Mouse (Mus musculus) kidney, embryonic 15.5 days (tissue): ENCODE results near the gene Pmepa1. TPM values are rescaled to one million over a fixed set of nuclear protein-coding genes. Genes with fewer than 3 reads are reported as not detected.

Experiments
- ATAC-seq: fragments of 200-750 bp; cut with Nextera tagmentation; replicated peaks from 2 replicates; pipeline ENCODE4 v1.8.0; 2017; ENCODE audit warnings: moderate TSS enrichment; ENCODE audit not compliant: low FRiP score
- H3K27ac ChIP-seq: fragments of 300-500 bp; sonication (generic); 2 replicates; pipeline ENCODE4 v1.5.1; 2015; ENCODE audit warnings: mild to moderate bottlenecking, inconsistent platforms
- H3K27me3 ChIP-seq: fragments of 300-500 bp; sonication (generic); 2 replicates; pipeline ENCODE4 v1.6.1; 2015; ENCODE audit warnings: inconsistent platforms
- H3K36me3 ChIP-seq: fragments of 300-500 bp; sonication (generic); 2 replicates; pipeline ENCODE4 v1.6.1; 2015; ENCODE audit warnings: inconsistent platforms
- H3K4me1 ChIP-seq: fragments of 300-500 bp; sonication (generic); 2 replicates; pipeline ENCODE4 v1.6.1; 2015; ENCODE audit warnings: inconsistent platforms
- H3K4me2 ChIP-seq: fragments of 300-500 bp; sonication (generic); 2 replicates; pipeline ENCODE4 v1.6.1; 2015; ENCODE audit warnings: moderate library complexity, mild to moderate bottlenecking, inconsistent platforms
- H3K4me3 ChIP-seq: fragments of 300-500 bp; sonication (generic); replicated peaks from 2 replicates; pipeline ENCODE4 v1.5.1; 2015; ENCODE audit warnings: mild to moderate bottlenecking, inconsistent platforms
- H3K9ac ChIP-seq: fragments of 300-500 bp; sonication (generic); 2 replicates; pipeline ENCODE4 v1.6.1; 2015; ENCODE audit warnings: mild to moderate bottlenecking, inconsistent platforms
- H3K9me3 ChIP-seq: fragments of 300-500 bp; sonication (generic); replicated peaks from 2 replicates; pipeline ENCODE4 v1.6.1; 2016; ENCODE audit warnings: inconsistent platforms
- WGBS: fragments of 180-500 bp; shearing (Covaris S2); methylation state at CpG from one replicate; pipeline ENCODE4 v1.1.7; 2015; ENCODE audit warnings: mixed read lengths; 5-methylcytosine and 5-hydroxymethylcytosine counted together
- polyA plus RNA-seq: library from polyadenylated mRNA; unstranded; fragments of >200 nt; fragmentation: Nextera tagmentation; extraction: Ambion mirVana; gene quantifications from 2 replicates; pipeline ENCODE4 v1.2.1, GENCODE M21; 2015

Gene Pmepa1
- polyA plus RNA-seq, 1 experiment from 2014 or later, result 4.5 TPM

DNA sequence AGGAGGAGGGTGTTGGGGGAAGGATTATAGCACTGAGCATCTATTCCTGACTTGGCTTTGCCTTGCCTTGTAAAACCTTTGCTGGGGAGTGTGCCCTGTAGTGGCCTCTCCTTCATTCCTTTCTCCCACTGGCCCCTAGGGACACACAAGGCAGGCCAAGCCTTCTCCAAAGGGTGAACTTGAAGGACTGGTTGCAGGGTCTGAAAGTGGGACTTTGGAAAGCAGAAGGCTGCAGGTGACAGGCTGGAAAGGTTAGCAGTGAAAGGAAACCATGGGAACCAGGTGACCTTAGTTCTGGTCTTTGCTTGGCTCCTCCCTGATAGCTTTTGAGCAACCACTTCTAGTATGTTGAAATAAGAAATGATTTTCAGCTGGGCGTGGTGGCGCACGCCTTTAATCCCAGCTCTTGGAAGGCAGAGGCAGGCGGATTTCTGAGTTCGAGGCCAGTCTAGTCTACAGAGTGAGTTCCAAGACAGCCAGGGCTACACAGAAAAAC, 58.5 kb downstream of the Pmepa1 start:
- H3K4me3 ChIP-seq, result no peak overlapping the region
- 94% methylated on average over 5 of the region's 5 CpGs for WGBS
- H3K4me2 ChIP-seq, result no peak overlapping the region
- no peaks in the 10 kb centered on the region for H3K9me3 ChIP-seq
- H3K27ac ChIP-seq, result no peak overlapping the region
- no peak for ATAC-seq
- no peak overlapping the region for H3K9ac ChIP-seq
- H3K36me3 ChIP-seq, result no peaks in the 10 kb centered on the region
- H3K4me1 ChIP-seq, result peaks cover 8% of the 10 kb centered on the region; the same call in 1 of the 2 replicates
- peaks cover 10% of the 10 kb centered on the region; the same call in 1 of the 2 replicates for H3K27me3 ChIP-seq

DNA sequence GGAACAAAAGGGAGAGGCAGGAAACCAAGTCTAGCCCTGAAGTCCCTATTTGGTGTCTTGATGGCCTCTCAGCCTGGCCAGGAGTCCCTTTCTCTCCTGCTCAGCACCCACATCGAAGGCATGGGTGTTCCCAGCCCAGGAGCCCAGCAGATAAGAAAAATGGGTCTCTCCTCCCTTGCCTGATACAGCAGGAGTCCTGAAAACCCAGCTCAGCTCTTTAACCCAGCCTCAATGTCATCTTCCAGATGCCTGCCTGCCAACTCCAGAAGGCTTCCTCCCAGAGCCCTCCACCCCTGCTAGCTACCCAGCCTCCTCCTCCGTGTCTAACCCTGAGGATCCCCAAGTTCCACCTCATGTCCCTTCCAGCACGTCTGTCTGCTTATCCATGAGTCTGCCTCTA, 59.1 kb downstream of the Pmepa1 start:
- no peak overlapping the region for H3K9ac ChIP-seq

DNA sequence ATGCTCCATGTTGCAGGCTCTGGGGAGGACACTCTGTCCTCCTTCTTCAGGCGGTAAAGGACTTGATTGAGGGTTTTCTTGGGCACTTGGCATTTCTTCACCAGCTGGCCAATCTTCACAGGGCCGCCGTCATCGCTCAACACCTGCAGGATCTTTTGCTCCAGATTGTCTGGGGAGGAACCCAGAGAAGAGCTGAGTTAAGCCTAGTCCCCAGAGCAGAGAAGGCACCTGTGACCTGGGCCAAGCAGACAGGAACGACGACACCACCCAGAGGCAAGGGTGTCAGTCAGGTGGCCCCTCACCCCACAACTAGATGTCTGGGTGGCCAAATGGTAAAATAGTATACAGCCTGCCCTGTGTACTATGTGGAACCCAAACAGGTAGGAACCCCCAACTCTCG, 59.5 kb downstream of the Pmepa1 start:
- no peak for ATAC-seq
- peaks cover 13% of the 10 kb centered on the region; the same call in 1 of the 2 replicates for H3K27me3 ChIP-seq
- H3K27ac ChIP-seq, result no peak overlapping the region
- no peak overlapping the region for H3K9ac ChIP-seq
- no peaks in the 10 kb centered on the region for H3K9me3 ChIP-seq
- H3K4me3 ChIP-seq, result no peak overlapping the region
- H3K36me3 ChIP-seq, result no peaks in the 10 kb centered on the region
- H3K4me2 ChIP-seq, result no peak overlapping the region
- peaks cover 8% of the 10 kb centered on the region; the same call in 1 of the 2 replicates for H3K4me1 ChIP-seq
- 89% methylated on average over 7 of the region's 7 CpGs for WGBS

More for the DNA sequence above, 59.1 kb downstream of the Pmepa1 start:
- Histone ChIP-seq H3K4me3 (no peak overlapping the region), H3K4me2 (no peak overlapping the region), H3K4me1 (peaks cover 8% of the 10 kb centered on the region; the same call in 1 of the 2 replicates), H3K27ac (no peak overlapping the region), H3K36me3 (no peaks in the 10 kb centered on the region), H3K9me3 (no peaks in the 10 kb centered on the region), H3K27me3 (peaks cover 12% of the 10 kb centered on the region; the same call in 1 of the 2 replicates)
- no peak for ATAC-seq
- WGBS, result 80% methylated on average over 3 of the region's 3 CpGs

DNA sequence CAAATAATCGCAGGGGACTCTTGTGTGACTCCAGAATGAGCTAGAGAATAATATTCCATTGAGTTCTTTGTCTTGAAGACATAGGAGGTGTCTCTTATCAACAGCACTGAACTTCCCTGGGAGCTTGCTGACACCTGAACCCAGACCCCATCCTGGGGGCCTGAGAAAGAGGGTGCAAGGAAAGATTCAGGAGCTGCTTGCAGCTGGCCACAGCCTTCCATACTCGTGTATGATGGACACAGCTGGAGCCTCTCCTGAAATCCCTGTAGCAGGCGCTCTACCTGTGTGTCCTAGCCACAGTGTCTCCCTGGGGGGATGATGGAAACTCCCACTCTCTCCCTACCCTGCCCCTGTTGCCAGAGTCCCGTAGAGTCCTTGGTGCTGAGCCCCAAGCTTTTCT, 64.1 kb downstream of the Pmepa1 start:
- Histone ChIP-seq H3K36me3 (no peaks in the 10 kb centered on the region), H3K4me2 (no peak overlapping the region), H3K27ac (no peak overlapping the region), H3K27me3 (peaks cover 9% of the 10 kb centered on the region; the same call in 1 of the 2 replicates), H3K4me3 (no peak overlapping the region), H3K4me1 (no peaks in the 10 kb centered on the region), H3K9me3 (no peaks in the 10 kb centered on the region), H3K9ac (no peak overlapping the region)
- 76% methylated on average over 4 of the region's 4 CpGs for WGBS
- ATAC-seq, result no peak

DNA sequence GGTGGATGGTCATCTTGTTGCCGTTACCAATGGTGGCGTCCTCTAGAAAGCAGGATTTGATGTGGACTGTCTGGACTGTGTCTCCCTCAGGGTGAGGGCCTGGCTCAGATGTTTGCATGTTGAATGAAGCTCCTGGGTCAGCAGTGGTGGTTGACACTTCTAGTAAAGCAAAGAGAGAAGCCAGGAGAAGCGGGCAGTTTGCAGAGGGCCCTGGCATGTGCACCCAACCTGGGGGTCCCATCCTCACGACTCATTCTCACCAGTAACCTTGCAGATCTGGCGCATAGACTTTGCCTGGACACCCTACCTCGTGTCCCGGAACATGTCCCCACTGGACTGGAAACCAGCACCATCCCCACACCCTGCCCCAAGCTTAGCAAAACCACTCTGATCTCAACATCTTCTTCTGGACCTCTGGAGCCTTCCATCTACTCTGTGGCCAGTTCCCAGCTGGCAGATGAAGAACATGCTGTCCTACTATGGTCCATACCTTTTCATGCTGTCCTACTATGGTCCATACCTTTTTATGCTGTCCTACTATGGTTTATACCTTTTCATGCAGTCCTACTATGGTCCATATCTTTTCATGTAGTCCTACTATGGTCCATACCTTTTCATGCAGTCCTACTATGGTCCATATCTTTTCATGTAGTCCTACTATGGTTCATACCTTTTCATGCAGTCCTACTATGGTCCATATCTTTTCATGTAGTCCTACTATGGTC, 67.1 kb downstream of the Pmepa1 start:
- H3K9ac ChIP-seq, result no peak overlapping the region
- 0 out of 2 replicates have a peak, but pooled peaks cover 3% of the 10 kb centered on the region for H3K27me3 ChIP-seq
- no peaks in the 10 kb centered on the region for H3K36me3 ChIP-seq
- H3K27ac ChIP-seq, result no peak overlapping the region
- H3K4me1 ChIP-seq, result no peaks in the 10 kb centered on the region
- H3K4me2 ChIP-seq, result no peak overlapping the region
- H3K9me3 ChIP-seq, result no peaks in the 10 kb centered on the region
- no peak for ATAC-seq
- 97% methylated on average over 7 of the region's 7 CpGs for WGBS
- H3K4me3 ChIP-seq, result no peak overlapping the region

DNA sequence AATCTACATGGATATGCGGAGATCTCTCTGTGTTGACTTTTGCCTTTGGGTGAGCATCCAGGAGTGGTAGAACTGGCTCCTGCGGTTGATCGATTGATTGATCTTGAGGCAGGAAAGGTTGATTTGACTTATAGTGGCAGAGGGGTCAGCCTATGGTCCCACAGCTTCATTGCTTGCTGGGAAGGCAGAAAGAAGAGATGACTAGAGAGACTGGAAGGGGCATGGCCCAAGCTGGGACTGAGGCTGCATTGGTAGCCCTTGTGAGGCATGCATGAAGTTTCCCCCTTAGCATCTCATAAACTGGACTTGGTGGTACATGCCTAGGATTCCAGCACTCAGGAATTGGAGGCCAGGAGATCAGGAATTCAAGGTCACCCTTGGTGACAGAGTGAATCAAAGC, 69.3 kb downstream of the Pmepa1 start:
- no peak overlapping the region for H3K27ac ChIP-seq
- H3K4me1 ChIP-seq, result no peaks in the 10 kb centered on the region
- no peaks in the 10 kb centered on the region for H3K9me3 ChIP-seq
- no peaks in the 10 kb centered on the region for H3K36me3 ChIP-seq
- H3K4me3 ChIP-seq, result no peak overlapping the region
- ATAC-seq, result no peak
- H3K27me3 ChIP-seq, result no peaks in the 10 kb centered on the region
- no peak overlapping the region for H3K4me2 ChIP-seq
- H3K9ac ChIP-seq, result no peak overlapping the region
- WGBS, result 95% methylated on average over 3 of the region's 3 CpGs

DNA sequence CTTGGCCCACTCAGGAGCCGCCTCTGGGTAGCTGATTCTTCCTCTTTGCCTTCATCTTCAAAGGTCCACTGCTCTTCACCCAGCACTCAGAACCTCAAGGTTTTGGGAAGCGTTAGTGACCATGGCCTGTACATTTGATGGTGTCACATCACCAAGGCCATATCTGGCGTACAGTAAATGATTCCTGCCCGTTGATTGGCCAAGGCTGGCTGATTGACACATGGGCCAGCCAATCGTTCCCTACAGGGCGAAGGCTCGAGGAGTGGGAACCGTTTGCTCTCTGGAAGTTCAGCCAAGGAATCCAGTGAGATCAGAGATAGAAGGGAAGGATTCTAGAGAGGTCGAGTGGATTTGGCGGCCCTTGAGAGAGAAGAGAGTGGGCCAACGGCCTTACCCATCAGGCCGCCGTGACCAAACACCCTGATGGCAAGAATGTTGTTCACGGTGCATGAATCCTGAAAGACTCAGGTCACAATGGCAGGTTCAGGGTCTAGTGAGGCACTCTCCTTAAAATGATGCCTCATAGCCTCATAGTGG, 70.7 kb downstream of the Pmepa1 start:
- H3K4me3 ChIP-seq, result no peak overlapping the region
- no peak overlapping the region for H3K27ac ChIP-seq
- no peaks in the 10 kb centered on the region for H3K27me3 ChIP-seq
- WGBS, result 94% methylated on average over 14 of the region's 14 CpGs
- H3K9me3 ChIP-seq, result no peaks in the 10 kb centered on the region
- H3K4me2 ChIP-seq, result no peak overlapping the region
- no peak overlapping the region for H3K9ac ChIP-seq
- no peak for ATAC-seq
- H3K36me3 ChIP-seq, result no peaks in the 10 kb centered on the region
- H3K4me1 ChIP-seq, result no peaks in the 10 kb centered on the region

DNA sequence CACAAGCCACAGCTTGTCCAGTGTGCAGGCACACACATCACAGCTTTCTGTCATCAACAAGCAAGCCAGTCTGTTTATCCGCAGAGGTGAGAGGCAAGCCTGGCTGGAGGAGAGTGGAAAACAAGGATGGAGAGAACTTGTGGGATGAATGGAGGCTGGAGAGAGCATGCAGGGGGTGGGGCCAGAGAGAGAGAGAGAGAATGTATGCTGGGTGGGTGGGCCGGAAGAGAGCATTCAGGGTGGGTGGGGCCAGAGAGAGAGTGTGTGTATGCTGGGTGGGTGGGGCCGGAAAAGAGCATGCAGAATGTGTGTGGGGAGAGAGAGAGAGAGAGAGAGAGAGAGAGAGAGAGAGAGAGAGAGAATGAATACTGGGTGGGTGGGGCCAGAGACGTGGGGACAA, 71.7 kb downstream of the Pmepa1 start:
- Histone ChIP-seq H3K9ac (no peak overlapping the region), H3K27me3 (no peaks in the 10 kb centered on the region), H3K9me3 (no peaks in the 10 kb centered on the region), H3K4me1 (no peaks in the 10 kb centered on the region), H3K36me3 (no peaks in the 10 kb centered on the region), H3K4me2 (no peak overlapping the region), H3K4me3 (no peak overlapping the region), H3K27ac (no peak overlapping the region)
- ATAC-seq, result no peak
- 68% methylated on average over 4 of the region's 4 CpGs for WGBS

DNA sequence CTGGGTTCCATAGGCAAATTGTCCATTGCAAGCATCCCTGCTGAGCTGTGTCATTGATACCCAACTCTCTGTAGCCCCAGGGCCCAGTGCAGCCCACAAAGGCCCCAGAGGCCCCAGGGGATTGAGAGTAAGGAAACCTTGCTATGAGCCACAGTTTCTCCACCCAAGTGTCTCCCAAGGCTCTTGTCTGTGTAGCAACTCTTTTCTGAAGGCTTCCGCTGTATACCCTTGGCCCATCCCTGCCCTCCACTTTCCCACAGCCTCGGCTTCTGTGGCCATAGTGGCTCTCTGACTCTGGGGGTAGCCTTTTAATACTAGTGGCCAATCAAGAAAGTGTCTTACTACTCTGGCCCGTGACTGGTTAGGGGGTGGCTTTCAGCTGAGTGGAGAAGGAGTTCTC, 72.6 kb downstream of the Pmepa1 start:
- 87% methylated on average over 3 of the region's 3 CpGs for WGBS
- no peaks in the 10 kb centered on the region for H3K27me3 ChIP-seq
- H3K36me3 ChIP-seq, result no peaks in the 10 kb centered on the region
- H3K9ac ChIP-seq, result no peak overlapping the region
- no peaks in the 10 kb centered on the region for H3K9me3 ChIP-seq
- H3K27ac ChIP-seq, result no peak overlapping the region
- ATAC-seq, result no peak
- H3K4me3 ChIP-seq, result no peak overlapping the region
- H3K4me1 ChIP-seq, result no peaks in the 10 kb centered on the region
- H3K4me2 ChIP-seq, result no peak overlapping the region

DNA sequence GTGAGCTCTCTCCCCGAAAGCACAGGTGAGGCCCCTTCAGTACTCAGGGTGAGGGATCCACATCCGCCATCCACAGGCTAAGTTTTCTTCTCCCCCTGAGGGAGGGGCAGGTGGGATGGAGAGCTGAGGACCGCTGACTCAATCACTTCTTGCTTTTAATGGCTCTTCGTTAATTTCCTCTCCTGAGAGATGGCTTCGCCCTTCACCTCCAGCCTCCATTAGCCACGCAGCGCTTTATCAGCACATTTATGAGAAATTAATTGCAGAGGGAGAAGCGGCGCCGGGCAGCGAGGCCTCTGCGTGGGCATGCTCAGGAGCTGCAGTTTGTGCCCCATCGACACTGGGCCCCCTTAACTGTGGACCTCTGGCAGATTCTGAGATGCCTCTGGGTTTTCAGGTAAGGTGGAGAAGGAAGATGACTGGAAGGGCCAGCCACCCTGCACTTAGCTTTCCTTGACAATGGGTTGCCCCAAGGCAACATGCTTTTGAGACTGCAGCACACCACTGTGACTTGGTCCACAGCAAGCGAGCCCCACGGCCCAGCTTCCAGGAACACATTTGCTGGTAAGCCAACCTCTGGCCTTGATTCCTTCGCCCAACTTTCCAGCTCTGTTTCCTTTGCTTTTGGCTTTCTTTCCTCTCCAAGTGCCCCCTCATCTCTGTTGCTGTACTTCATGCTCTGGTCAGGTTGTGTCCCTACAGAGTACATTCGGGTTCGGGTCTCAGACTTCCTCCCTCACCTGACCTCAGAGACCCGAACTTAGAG, 73.2 kb downstream of the Pmepa1 start:
- Histone ChIP-seq H3K9me3 (no peaks in the 10 kb centered on the region), H3K27ac (no peak overlapping the region), H3K4me1 (no peaks in the 10 kb centered on the region), H3K27me3 (no peaks in the 10 kb centered on the region), H3K9ac (no peak overlapping the region), H3K36me3 (no peaks in the 10 kb centered on the region), H3K4me2 (no peak overlapping the region), H3K4me3 (no peak overlapping the region)
- WGBS, result 79% methylated on average over 19 of the region's 19 CpGs
- ATAC-seq, result no peak

DNA sequence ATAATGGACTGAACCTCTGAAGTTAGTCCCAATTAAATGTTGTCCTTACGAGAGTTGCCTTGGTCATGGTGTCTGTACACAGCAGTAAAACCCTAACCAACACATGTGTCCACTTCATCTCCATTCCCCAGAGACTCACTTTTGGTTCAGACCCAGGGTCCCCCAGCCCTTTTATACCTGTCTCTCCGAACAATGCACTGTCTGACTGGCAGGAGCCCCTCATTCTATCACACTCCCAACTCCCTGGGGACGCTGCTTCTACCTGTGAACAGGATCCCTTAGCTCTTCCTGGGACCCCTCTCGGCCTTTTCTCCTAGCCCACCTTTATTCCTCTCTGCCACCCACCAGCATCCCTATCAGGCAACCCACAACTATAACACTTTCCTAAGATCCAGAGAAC, 81.5 kb downstream of the Pmepa1 start:
- H3K4me3 ChIP-seq, result no peak overlapping the region
- H3K4me2 ChIP-seq, result no peak overlapping the region
- 0 out of 2 replicates have a peak, but pooled peaks cover 3% of the 10 kb centered on the region for H3K9me3 ChIP-seq
- 88% methylated on average over 4 of the region's 4 CpGs for WGBS
- H3K27ac ChIP-seq, result no peak overlapping the region
- H3K4me1 ChIP-seq, result no peaks in the 10 kb centered on the region
- no peak overlapping the region for H3K9ac ChIP-seq
- no peaks in the 10 kb centered on the region for H3K36me3 ChIP-seq
- ATAC-seq, result no peak
- H3K27me3 ChIP-seq, result no peaks in the 10 kb centered on the region
